Mouse (Mus musculus): ENCODE results near the gene Twf1.
A peak's percentile ranks its signal among the peaks of the same experiment; 100 is the strongest.

Twf1 gene

DNA sequence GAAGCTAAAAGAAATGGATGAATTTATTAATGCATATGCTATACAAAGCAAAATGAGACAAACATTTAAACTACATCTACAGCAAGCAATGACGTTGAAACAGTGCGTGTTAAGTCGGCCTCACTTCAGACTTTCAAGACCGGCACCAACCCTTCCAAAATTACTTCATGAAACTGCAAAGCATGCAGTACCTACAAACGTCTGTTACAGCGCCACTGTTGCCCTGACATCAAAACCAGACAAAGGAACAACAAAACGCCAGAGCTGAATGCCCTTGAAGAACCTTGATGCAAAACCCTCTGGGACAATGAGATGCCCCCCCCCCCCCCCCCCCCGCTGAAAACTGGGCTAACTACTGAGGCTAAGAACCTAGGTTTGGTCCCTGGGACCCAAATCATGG lies 16.9 kb downstream of the Twf1 start:
- DNase-seq (ENCODE audit: low spot score) = no peak

- DNase-seq (ENCODE audit: low spot score) = no peak
Observed at GRCm38 (mm10) chr15:94571501-94571900, 18.2 kb downstream of the Twf1 start.

DNA sequence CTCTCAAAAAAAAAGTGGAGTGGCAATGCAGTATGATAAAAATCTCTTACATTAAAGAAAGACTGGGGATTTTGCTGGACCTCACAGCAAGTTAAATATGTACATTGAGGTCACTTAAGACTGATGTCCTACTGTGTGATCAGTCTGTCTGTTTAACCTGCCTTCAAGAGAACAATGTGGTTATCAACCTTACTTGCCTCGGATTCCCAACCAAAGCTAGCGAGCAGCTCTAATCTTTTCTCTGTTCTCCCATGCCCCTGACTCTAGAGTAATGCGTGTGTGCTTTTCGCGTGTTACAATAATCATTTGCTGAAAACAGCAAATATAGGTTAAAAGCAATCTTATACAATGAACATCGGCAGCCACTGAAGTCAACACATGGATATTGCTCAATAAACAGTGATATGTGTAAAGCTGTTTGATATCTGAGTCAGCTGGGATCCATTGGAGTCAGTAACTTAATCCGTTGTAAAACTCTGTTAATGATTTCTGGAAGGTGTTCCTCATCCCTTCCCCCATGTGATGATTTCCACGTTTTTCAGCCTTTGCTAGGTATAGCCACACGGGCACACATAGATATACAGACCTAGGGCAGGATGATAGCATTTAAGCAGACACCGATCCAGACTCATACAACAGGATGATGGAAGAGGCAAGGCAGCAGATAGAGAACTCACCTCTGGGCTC lies 21.1 kb downstream of the Twf1 start:
- DNase-seq (ENCODE audit: low spot score) = no peak

DNA sequence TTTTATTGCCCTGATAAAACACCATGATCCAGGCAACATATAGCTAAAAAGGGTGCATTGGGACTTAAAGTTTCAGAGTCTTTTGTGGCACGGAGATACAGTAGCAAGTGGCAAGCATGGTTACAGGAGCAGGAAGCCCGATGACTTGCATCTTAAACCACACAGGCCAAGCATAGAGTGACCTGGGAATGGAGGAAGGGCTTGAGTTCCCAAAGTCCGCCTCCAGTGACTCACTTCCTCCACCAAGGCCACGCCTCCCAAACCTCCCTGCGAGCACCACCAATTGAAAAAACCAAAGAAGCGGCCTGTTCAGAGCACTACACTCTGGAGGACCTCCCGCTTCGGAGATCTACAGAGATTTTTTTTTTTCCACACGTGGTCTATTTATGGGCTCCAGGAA lies 23.8 kb downstream of the Twf1 start:
- DNase-seq (ENCODE audit: low spot score) = no peak

DNA sequence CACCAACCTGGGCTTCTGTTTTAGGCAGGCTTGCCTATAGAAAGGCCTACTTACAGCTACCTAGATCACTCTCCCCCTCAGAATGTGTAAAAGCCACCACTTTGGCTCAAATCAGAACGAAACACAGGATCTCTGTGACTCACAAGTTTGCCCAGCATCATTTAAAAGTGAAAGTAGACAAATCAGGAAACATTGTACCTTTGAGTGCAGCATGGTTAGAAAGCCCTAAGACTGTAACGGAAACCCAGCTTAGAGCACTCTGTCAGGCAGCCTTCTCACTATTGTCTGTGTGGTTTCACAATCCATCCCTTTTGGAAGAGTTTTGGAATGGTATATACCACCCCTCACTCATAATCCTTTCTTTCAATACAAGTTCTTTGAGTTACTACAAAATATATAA lies 24.8 kb downstream of the Twf1 start:
- DNase-seq (ENCODE audit: low spot score) = no peak

- DNase-seq (ENCODE audit: low spot score) = no peak
Observed at GRCm38 (mm10) chr15:94558895-94559656, 30.6 kb downstream of the Twf1 start.

GRCm38 (mm10) chr15:94557442-94557841 lies 32.2 kb downstream of the Twf1 start:
- DNase-seq (ENCODE audit: low spot score) = peak; percentile 80

DNA sequence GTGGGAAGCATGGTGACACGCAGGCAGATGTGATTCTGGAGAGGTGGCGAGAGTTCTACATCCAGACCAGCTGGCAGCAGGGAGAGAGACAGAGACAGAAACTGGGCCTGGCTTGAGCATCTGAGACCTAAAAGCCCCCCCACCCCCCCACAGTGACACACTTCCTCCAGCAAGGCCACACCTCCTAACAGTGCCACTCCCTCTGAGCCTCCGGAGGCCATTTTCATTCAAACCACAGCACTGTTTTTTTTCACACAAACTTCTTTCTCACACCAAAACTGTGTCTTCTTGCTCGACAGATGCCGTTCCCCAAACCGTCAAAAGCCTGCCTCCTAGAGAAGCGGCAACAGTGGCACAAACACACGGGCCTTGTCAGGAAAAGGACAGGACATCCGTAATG lies 36.2 kb downstream of the Twf1 start:
- DNase-seq (ENCODE audit: low spot score) = no peak

DNA sequence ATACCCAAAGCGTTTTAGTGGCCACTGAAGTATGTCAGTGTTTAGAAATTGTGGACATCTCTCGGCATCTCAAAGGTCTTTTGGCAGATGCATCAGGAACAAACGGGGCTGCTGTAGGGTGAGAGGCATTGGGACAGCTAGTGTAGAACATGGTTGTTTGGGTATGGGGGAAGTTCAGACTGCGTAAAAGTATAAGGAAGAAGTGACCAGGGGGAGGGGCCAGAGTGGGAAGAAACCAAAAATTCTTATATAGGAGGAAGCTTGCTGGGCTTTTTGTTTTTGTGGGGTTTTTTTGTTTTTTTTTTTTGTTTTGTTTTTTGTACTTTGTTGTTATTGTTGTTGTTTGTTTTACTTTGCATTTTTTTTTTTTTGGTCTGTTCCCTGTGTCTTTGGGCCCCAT lies 44.8 kb downstream of the Twf1 start:
- DNase-seq (ENCODE audit: low spot score) = no peak

GRCm38 (mm10) chr15:94544052-94544636 lies 45.5 kb downstream of the Twf1 start:
- DNase-seq (ENCODE audit: low spot score) = no peak

- DNase-seq (ENCODE audit: low spot score) = peak; percentile 89
Observed at GRCm38 (mm10) chr15:94543409-94544051, 46.2 kb downstream of the Twf1 start, which contains the start of the genes Pus7l and Irak4. Pus7l (minus strand) TSS chr15:94543547. Irak4 (plus strand) TSS chr15:94543643.

DNA sequence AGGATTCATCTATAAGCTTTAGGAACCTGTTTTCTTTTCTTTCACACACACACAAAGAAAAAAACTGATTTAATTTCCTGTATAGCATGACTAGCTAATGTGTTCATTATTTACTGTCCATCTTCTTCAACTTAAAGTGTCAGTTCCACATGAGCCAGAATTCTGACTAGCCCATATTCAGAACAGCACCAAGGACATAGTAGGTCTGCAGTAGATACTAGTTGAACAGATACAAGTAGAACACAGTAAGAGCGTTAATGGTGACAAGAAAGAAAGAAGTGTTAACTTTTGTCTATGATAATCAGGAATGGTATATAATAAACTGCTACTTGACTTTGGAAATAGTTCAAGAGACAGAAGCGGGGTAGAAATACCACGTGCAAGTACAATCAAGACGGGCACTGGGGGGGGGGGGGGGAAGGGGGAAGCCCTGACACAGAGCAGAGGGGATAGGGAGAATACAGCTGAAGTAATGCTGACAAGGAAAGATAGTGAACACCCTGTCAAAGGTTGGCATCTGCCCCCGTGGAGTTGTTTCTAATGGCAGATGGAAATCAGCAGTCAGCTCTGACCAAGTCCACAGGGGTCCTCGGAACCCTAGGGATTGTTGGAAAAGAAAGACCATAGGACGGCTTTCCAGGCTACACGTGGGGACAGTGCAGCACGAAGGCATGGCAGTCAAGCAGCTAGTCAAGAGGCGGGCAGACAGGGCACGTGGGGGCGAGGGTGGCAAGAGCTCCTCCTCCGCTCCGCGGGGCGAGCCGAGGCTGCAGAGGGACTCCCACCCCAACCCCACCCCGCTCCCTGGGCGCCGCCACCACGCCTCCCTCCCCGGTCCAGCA lies 46.9 kb downstream of the Twf1 start:
- no peak for DNase-seq (ENCODE audit: low spot score)

- DNase-seq (ENCODE audit: low spot score) = no peak
Observed at GRCm38 (mm10) chr15:94539296-94539695, 50.4 kb downstream of the Twf1 start.

- no peak for DNase-seq (ENCODE audit: low spot score)
Observed at GRCm38 (mm10) chr15:94535521-94535920, 54.2 kb downstream of the Twf1 start.

- DNase-seq (ENCODE audit: low spot score) = no peak
Observed at GRCm38 (mm10) chr15:94532956-94533355, 56.7 kb downstream of the Twf1 start.

- no peak for DNase-seq (ENCODE audit: low spot score)
Observed at GRCm38 (mm10) chr15:94532306-94532705, 57.4 kb downstream of the Twf1 start.

- DNase-seq (ENCODE audit: low spot score) = no peak
Observed at GRCm38 (mm10) chr15:94530519-94530918, 59.2 kb downstream of the Twf1 start.

Data from left cerebral cortex, adult 11 months (tissue).